16 mouse cellular contexts compared by ENCODE assay signal in the genomic region with DNA sequence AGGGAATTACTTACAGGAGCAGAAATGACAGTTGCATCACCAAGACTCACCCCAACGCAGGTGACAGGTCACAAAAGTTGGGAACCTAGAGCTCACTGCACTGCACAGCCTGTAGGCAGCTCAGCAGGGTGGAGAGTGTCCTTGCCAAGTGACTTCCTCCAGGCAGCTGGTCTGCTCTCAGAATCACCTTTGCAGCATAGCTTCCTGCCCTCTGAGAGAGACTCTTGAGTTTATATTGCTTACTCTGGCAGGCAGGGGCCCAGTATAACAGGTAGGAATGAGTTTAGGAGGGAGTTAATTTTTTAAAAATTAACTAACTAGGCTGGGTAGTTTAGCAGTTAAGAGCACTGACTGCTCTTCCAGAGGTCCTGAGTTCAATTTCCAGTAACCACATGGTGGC.
"Had no signal": no experiment of that assay in that cellular context is flagged by ENCODE, and none has a peak within 500 bp of the region (broad histone marks: within the 10 kb centered on the region; RNA-seq: fewer than 3 reads in every experiment).

No protein-coding gene starts in this region.

- H3K4me1 ChIP-seq: limb, embryonic 15.5 days; liver, embryonic 12.5 days; midbrain, embryonic 10.5 days; midbrain, embryonic 15.5 days; neural tube, embryonic 13.5 days had no signal

- H3K9me3 ChIP-seq: limb, embryonic 15.5 days; liver, embryonic 12.5 days; midbrain, embryonic 10.5 days; midbrain, embryonic 15.5 days; neural tube, embryonic 13.5 days had no signal

- H3K27me3 ChIP-seq: limb, embryonic 15.5 days; liver, embryonic 12.5 days; midbrain, embryonic 15.5 days; neural tube, embryonic 13.5 days had no signal

- H3K9ac ChIP-seq: limb, embryonic 15.5 days; liver, embryonic 12.5 days; lung, embryonic 14.5 days; midbrain, embryonic 15.5 days; neural tube, embryonic 13.5 days had no signal

- DNase-seq: layer of hippocampus, adult 9-11 months; layer of hippocampus, postnatal 36 days; lung, embryonic 14.5 days; lung, postnatal 10 days; lung, postnatal 4 days; retina, postnatal 1 day; right cerebral cortex, postnatal 4 days; spleen, adult 18-20 months; thymus, adult 18-20 months; thymus, postnatal 25 days had no signal

- H3K4me3 ChIP-seq: limb, embryonic 15.5 days; liver, embryonic 12.5 days; midbrain, embryonic 10.5 days; midbrain, embryonic 15.5 days; neural tube, embryonic 13.5 days had no signal

- H3K4me2 ChIP-seq: limb, embryonic 15.5 days; liver, embryonic 12.5 days; lung, embryonic 14.5 days; midbrain, embryonic 15.5 days; neural tube, embryonic 13.5 days had no signal

- H3K27ac ChIP-seq: limb, embryonic 15.5 days; liver, embryonic 12.5 days; midbrain, embryonic 10.5 days; midbrain, embryonic 15.5 days; neural tube, embryonic 13.5 days had no signal

- ATAC-seq: intestine, postnatal 0 days; liver, embryonic 12.5 days; midbrain, embryonic 15.5 days had no signal
